Mouse (Mus musculus) C2C12 (cell line): Measurements from ENCODE around the gene Gpr12. TPM values are rescaled to one million over a fixed set of nuclear protein-coding genes. Genes with fewer than 3 reads are reported as not detected.

Experiments used
- H3K27me3 ChIP-seq: one replicate; pipeline ENCODE4 v1.6.1; 2011; ENCODE audit not compliant: control insufficient read depth, insufficient read depth, insufficient read length
- H3K36me3 ChIP-seq: one replicate; pipeline ENCODE4 v1.6.1; 2011; ENCODE audit not compliant: control insufficient read depth, insufficient read depth
- H3K4me3 ChIP-seq: one replicate; pipeline ENCODE4 v1.5.1; 2011; ENCODE audit warnings: mild to moderate bottlenecking, control low read depth; ENCODE audit not compliant: poor library complexity, insufficient read depth, severe bottlenecking
- H3K79me2 ChIP-seq: one replicate; pipeline ENCODE4 v1.6.1; 2011; ENCODE audit not compliant: control insufficient read depth, insufficient read depth
- H3K79me3 ChIP-seq: one replicate; pipeline ENCODE4 v1.6.1; 2011; ENCODE audit warnings: low read depth, control low read depth
- H3ac ChIP-seq: one replicate; pipeline ENCODE3; 2011; ENCODE audit warnings: low read depth; ENCODE audit not compliant: control insufficient read depth, insufficient read length
- CEBPB ChIP-seq: IDR thresholded peaks from one replicate; pipeline ENCODE4 v1.6.1; 2011; ENCODE audit warnings: low read depth, mild to moderate bottlenecking, control low read depth, moderate library complexity
- CTCF ChIP-seq: IDR thresholded peaks from one replicate; pipeline ENCODE4 v1.5.1; 2011; ENCODE audit not compliant: control insufficient read depth, insufficient read depth, insufficient read length
- FOSL1 ChIP-seq: IDR thresholded peaks from one replicate; pipeline ENCODE4 v1.8.0; 2011; ENCODE audit warnings: mild to moderate bottlenecking, low read length; ENCODE audit not compliant: poor library complexity, insufficient read depth, severe bottlenecking
- MAX ChIP-seq: IDR thresholded peaks from one replicate; pipeline ENCODE4 v1.6.1; 2011; ENCODE audit warnings: mild to moderate bottlenecking, control low read depth
- MYOD1 ChIP-seq: IDR thresholded peaks from one replicate; pipeline ENCODE4 v1.6.1; 2011; ENCODE audit warnings: low read depth; ENCODE audit not compliant: control insufficient read depth, insufficient read length
- MYOG ChIP-seq: IDR thresholded peaks from one replicate; pipeline ENCODE4 v1.6.1; 2011; ENCODE audit not compliant: control insufficient read depth, insufficient read length; ENCODE audit errors: extremely low read depth
- USF1 ChIP-seq: IDR thresholded peaks from one replicate; pipeline ENCODE4 v1.6.1; 2011; ENCODE audit warnings: low read depth, mild to moderate bottlenecking, control low read depth, moderate library complexity
- polyA plus RNA-seq: library from polyadenylated mRNA; unstranded; fragments of >200 nt; fragmentation: generic; extraction: Trizol; gene quantifications from one replicate; pipeline ENCODE4 v1.2.1, GENCODE M21; 2012; ENCODE audit warnings: missing spikeins

Gene Gpr12
- polyA plus RNA-seq, 1 experiment = not detected

GRCm38 (mm10) chr5:146596612-146597502, 11.8 kb upstream of the Gpr12 start:
- no peak for TF ChIP-seq MYOD1

GRCm38 (mm10) chr5:146592580-146592979, 7.5 kb upstream of the Gpr12 start:
- no peaks in the 10 kb centered on the region for H3K36me3 ChIP-seq
- no peak overlapping the region for H3K4me3 ChIP-seq
- H3ac ChIP-seq = no peak overlapping the region

More at GRCm38 (mm10) chr5:146596612-146597502, 11.8 kb upstream of the Gpr12 start:
- Histone ChIP-seq H3K79me2 (no peaks in the 10 kb centered on the region), H3K36me3 (no peaks in the 10 kb centered on the region), H3K4me3 (no peak overlapping the region), H3K79me3 (no peaks in the 10 kb centered on the region), H3ac (no peak overlapping the region), H3K27me3 (no peaks in the 10 kb centered on the region)

GRCm38 (mm10) chr5:146591636-146592035, 6.6 kb upstream of the Gpr12 start:
- Histone ChIP-seq H3K27me3 (no peaks in the 10 kb centered on the region), H3K79me3 (no peaks in the 10 kb centered on the region), H3K4me3 (no peak overlapping the region), H3K79me2 (no peaks in the 10 kb centered on the region), H3K36me3 (no peaks in the 10 kb centered on the region), H3ac (no peak overlapping the region)
- no peak for TF ChIP-seq USF1
- TF ChIP-seq FOSL1 = no peak
- TF ChIP-seq MAX = no peak
- TF ChIP-seq MYOG = no peak
- TF ChIP-seq CEBPB = no peak
- no peak for TF ChIP-seq MYOD1
- TF ChIP-seq CTCF = no peak

More at GRCm38 (mm10) chr5:146592580-146592979, 7.5 kb upstream of the Gpr12 start:
- no peaks in the 10 kb centered on the region for H3K27me3 ChIP-seq
- no peaks in the 10 kb centered on the region for H3K79me3 ChIP-seq
- H3K79me2 ChIP-seq = no peaks in the 10 kb centered on the region
- TF ChIP-seq MYOG = no peak
- no peak for TF ChIP-seq CEBPB
- TF ChIP-seq CTCF = no peak
- no peak for TF ChIP-seq MAX

- H3K27me3 ChIP-seq = peaks cover 4% of the 10 kb centered on the region
- H3K79me3 ChIP-seq = no peaks in the 10 kb centered on the region
- no peaks in the 10 kb centered on the region for H3K79me2 ChIP-seq
- H3K4me3 ChIP-seq = no peak overlapping the region
- no peaks in the 10 kb centered on the region for H3K36me3 ChIP-seq
- no peak overlapping the region for H3ac ChIP-seq
- TF ChIP-seq MAX = no peak
- TF ChIP-seq CTCF = no peak
- no peak for TF ChIP-seq CEBPB
- TF ChIP-seq FOSL1 = no peak
- no peak for TF ChIP-seq MYOG
- TF ChIP-seq MYOD1 = no peak
- TF ChIP-seq USF1 = no peak
Observed at GRCm38 (mm10) chr5:146590987-146591386, 5.9 kb upstream of the Gpr12 start.

- TF ChIP-seq FOSL1 (no peak), CTCF (no peak), MYOD1 (no peak), MYOG (no peak), USF1 (no peak)
- Histone ChIP-seq H3K36me3 (no peaks in the 10 kb centered on the region), H3ac (no peak overlapping the region), H3K27me3 (peaks cover 33% of the 10 kb centered on the region), H3K79me3 (no peaks in the 10 kb centered on the region), H3K79me2 (no peaks in the 10 kb centered on the region), H3K4me3 (no peak overlapping the region)
Observed at GRCm38 (mm10) chr5:146586357-146587070, 1.5 kb upstream of the Gpr12 start.

- Histone ChIP-seq H3K36me3 (no peaks in the 10 kb centered on the region), H3K79me3 (no peaks in the 10 kb centered on the region), H3K79me2 (no peaks in the 10 kb centered on the region), H3K27me3 (peaks cover 33% of the 10 kb centered on the region), H3K4me3 (no peak overlapping the region), H3ac (no peak overlapping the region)
- TF ChIP-seq FOSL1 (no peak), CTCF (no peak), MAX (no peak), MYOD1 (no peak), MYOG (no peak), USF1 (no peak)
Observed at GRCm38 (mm10) chr5:146585307-146585651, 240 bp upstream of the Gpr12 start.
